Mouse (Mus musculus) adrenal gland, adult (tissue): Measurements from ENCODE around the gene Parva.
A peak's percentile ranks its signal among the peaks of the same experiment; 100 is the strongest.

ENCODE experiments used
- DNase-seq, 2 experiments: peaks; one replicate each; pipeline ENCODE4 v3.0.0; 2022 to 2023; ENCODE audit warnings: low spot score in 1 of 2; ENCODE audit not compliant: inconsistent age in 2 of 2

The Parva gene

GRCm38 (mm10) chr7:112472024-112472707 is 44.9 kb downstream of the Parva start:
- peak in 1 of 2 experiments; percentile 29 for DNase-seq

DNA sequence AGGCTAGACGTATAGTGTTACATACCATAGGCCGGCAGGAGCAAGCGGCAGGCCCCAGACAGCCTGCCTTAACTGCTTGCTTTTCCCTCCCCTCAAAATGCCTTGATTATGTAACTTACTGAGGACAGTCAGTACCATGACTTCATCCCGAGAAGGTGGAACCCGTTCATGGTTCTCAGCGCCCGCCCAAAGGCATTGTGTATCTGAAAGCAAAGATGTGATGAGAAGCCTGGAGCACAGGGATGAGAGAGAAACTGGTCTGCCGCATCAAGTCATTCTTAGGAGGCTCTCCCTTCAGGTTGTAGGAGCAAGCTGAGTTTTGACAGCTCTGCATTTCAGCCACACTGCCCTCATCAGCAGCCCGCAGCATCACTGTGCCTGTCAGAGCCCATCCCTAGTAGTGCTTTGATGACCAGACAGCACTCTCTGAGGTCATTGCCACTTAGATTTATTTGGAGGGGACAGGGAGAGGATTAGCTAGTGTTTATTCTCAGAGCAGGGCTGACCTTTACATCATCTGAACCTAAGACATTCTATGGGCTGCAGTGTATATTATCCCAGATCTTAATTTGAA is 45.5 kb downstream of the Parva start:
- peak in 1 of 2 experiments; percentile 58 for DNase-seq

DNA sequence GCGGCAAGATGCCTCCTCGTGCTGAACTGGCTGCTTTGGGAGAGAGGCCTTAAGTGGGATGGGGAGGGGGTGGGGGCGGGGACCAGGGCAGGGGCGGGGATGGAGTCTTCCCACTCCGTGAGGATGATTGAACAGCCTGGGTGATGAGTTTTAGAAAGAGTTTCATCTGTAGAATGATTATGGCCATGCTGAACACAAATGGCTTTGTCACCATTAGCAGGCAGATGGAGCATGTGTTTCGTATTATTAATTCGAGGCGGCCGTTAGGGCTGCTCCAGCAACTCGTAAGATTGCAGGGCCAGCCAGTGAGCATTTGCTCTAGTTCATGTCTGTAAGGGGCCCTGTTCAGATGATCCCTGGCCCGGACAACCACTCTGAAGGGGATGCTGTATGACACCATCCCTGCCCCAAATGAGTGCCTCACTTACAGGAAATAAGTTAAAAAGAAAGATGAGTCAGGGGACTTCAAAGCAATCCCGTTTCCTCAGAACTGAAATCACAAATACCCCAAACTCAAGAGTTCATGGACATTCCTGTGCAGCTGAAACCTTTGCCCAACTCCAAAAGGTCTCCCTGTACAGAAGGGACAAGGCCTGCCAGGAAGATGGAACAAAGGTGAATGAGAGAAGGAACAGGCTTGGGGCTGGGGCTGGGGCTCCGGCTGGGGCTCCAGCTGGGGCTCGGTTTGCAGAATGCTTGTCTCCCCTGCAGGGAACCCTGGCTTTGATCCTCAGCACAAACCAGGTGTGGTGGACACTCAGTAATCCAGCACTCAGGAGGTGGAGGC is 46.5 kb downstream of the Parva start:
- DNase-seq: peak; percentile 41 to 82

DNA sequence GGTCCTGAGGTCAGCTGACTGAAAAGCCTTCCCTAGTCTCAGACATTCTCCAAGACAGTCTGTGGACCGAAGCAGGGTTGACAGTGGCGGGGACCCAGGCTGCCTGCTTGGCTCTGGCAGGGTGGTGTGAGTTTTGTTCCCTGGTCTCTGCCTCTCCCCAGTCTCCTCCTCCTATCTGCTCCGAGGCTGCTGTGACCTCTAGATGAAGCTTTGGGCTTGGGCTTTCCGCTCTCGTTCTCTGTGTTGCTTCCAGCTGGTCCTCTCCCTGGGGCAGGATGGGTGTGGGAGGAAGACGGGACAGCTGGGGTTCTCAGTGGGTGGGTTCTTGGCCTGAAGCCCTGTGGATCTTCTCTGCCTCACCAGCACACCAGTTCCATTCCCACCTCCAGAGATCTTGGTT is 51.8 kb downstream of the Parva start:
- no peak for DNase-seq

GRCm38 (mm10) chr7:112481031-112481430 is 53.7 kb downstream of the Parva start:
- DNase-seq: no peak

- DNase-seq: no peak
Measured at GRCm38 (mm10) chr7:112482572-112482971, 55.3 kb downstream of the Parva start.

DNA sequence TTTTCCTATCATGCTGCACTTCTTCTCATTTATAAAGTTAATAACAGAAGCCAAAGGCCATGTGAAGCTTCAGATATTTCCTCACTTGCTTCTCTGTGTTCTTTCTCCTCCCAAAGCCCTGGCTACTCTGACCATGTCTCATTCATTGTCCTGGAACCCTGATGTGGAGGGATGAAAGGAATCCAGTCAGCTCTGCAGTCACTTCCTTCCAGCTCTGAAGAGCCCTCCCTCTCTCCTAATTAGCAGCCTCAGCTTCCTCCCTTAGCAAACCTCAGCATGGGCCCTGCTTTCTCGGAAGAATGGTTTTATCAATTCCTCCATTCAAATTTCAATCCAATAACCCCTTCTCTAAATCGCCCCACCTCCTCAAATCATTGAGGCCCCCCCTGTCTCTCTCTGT is 56.1 kb downstream of the Parva start:
- no peak for DNase-seq

- DNase-seq: no peak
Measured at GRCm38 (mm10) chr7:112490825-112491224, 63.5 kb downstream of the Parva start.

GRCm38 (mm10) chr7:112491737-112492136 is 64.4 kb downstream of the Parva start:
- peak in 1 of 2 experiments; percentile 36 for DNase-seq

DNA sequence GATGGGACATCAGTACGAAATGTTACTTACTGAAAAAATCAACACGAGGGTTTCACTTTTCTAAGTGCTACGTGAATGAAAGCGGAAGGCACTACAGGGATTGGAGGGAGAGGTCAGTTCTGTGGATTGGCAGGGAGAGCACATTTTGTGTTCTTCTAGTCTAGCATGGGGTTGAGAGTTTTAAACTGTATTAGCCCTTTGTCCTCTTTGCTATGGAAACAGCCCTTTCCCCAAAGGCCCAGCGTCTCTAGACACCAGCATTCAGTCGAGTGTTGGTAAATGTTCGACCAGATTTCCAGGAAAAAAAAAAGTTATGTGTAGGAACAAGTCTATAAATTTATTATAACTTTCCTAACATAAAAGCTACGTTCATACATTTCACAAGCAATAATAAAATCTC is 68.6 kb downstream of the Parva start:
- peak in 1 of 2 experiments; percentile 29 for DNase-seq

- DNase-seq: peak in 1 of 2 experiments; percentile 49
Measured at GRCm38 (mm10) chr7:112496921-112497320, 69.6 kb downstream of the Parva start.

- peak in 1 of 2 experiments; percentile 38 for DNase-seq
Measured at GRCm38 (mm10) chr7:112498591-112499301, 71.4 kb downstream of the Parva start.

GRCm38 (mm10) chr7:112499453-112500133 is 72.3 kb downstream of the Parva start:
- DNase-seq: peak; percentile 36 to 65

DNA sequence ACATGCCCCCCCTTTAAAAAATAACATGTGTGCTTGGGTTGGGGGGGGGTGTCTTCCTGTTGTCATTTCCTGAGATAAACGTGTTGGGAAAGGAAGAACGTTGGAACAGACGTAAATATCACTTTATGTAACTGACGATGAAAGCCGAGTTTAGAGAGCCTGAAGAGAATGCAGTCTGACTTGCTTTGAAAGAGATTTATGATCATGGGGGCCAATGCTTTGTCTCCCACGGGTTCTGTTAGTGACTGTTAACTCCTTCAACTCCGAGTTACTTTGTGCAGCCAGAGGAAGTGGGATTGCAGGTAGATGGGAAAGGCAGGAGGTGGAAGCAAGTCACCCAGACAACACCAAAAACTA is 72.8 kb downstream of the Parva start:
- peak in 1 of 2 experiments; percentile 55 for DNase-seq

GRCm38 (mm10) chr7:112502050-112502809 is 74.9 kb downstream of the Parva start:
- no peak for DNase-seq

DNA sequence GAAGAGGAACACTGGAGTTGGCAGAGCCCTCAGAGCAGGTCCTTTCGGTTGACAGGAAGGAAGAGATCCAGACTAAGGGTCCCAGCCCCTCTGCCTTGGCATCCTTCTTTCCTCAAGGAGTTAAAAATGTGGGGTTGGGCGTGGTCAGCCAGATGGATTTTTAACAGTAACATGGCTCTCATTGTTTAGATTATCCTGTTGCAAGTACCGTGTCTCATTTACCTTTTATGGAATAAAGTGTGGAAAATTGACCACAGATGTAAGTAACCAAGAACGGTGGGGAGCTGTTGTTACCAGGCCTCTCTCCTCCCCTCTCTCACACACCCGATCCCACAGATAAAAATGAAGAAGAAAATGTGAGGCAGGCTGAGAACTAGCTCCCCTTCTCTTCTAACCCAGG is 75.5 kb downstream of the Parva start:
- DNase-seq: no peak

DNA sequence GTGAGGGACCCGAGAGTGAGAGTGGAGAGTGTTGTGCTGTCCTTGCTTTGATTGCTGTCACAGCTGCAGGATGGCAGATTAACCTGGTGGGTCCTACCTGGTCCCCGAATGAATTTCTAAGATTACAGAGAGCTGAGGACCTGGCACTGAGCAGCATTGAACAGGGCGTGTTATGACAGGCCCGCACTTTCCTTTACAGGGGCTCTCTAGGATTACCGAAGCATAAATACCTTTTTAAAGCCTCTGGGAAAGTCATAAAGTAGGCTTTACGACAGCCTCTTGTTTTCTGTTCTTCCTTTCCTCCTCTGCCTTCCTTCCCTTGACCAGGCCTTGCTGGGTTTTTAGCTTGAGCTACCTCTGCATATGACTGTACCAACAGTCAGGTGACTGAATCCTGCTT is 76.1 kb downstream of the Parva start:
- no peak for DNase-seq

DNA sequence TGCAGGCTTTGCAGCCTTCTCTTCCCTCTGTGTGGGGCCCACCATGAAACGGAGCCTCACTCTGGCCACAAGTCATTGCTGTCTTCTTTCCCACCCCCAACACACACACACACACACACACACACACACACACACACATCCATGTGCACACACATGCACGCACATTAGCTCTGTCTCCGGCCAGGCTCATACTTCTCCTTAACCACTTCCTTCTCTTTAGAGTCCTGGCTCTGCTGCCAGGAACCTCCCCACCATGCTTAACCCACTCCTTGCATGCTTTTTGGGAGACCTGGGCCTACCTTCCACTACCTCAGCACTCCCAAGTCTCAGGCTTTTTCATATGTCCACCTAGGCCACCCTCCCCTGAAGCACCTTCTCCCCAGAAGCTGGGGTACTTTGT is 76.6 kb downstream of the Parva start:
- no peak for DNase-seq

- DNase-seq: no peak
Measured at GRCm38 (mm10) chr7:112509107-112509506, 81.8 kb downstream of the Parva start.
